Mouse (Mus musculus): ENCODE data around the gene Ptprs. TPM values are rescaled to one million over a fixed set of nuclear protein-coding genes. Genes with fewer than 3 reads are reported as not detected.

Gene Ptprs
- total RNA-seq, 2 experiments from 2014 or later, result 588 to 594 TPM

DNA sequence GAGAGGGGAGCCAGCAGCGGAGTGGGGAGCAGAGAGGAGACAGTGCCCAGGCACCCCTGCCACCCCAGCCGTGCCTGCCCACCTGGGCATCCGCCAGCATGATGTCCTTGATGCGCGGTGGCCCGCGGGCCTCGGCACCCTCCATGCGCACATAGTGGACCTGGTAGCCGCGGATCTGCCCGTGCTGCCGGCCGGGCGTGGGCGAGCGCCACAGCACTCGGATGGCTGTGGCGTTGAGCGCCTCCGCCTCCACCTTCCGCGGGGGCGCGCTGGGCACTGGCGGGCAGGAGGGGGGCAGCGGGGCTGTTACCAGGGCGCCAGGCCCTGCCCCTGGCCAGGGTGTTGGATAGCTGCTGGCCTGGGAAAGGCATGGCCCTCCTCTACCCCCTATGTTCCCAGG lies 48.4 kb downstream of the Ptprs start:
- peak; percentile 40 to 70 for DNase-seq (ENCODE audit: low spot score in 2 of 2)

- no peak for DNase-seq (ENCODE audit: low spot score in 2 of 2)
Observed at GRCm38 (mm10) chr17:56425941-56426340, 50.3 kb downstream of the Ptprs start.

DNA sequence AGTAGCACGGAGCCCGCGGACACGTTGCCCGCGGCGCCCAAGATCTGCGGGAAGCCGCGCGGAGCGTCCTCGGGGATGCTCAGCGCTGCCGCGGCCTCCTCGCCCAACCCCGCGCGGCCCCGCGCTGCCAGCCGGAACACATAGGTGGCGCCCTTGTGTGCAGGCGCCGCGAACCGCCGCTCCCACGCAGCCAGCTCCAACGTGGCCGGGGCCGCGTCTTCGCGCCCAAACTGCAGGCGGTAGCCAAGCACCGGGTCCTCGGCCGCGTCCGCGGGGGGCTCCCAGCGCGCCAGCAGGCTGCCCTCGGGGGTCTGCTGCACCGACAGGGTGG lies 50.7 kb downstream of the Ptprs start:
- peak; percentile 82 to 84 for DNase-seq (ENCODE audit: low spot score in 2 of 2)

DNA sequence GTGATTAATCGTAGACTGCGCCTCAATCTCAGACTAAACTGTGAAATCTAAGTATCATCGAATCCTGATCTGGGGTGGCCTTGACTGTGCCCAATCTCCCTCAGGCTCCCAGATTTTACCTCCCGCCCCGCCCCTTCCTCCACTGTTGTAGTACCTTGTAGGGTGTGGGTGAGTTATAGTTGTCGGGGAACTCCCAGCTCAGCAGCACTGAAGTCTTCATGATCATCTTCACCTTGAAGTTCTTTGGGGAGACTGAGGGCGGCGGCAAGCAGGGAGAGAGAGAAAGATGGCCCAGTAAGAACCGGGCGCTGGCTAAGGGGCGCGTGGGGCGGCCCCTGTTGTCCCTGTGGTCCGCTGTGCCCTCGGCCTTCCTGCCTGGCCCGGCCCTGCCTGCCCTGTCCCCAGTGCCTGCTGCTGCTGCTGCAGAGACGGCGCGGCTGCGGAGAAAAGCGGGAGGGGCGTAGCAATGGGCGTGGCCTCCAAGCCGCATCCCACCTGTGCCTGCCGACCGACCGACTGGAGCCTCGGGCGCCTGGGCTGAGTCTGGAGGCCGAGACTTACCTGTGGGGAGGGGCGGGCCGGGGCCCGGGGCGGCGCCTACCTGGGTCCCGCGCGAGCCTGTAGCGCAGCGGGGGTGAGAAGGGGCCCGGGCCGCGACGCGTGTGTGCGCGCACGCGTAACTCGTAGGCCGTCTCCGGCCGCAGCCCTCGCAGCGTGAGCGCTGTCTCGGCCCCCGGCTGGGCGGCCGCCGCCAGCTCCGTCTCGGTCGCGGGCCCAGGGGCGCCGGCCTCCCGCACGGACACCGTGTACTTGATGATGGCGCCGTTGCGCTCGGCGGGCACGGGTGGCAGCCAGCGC lies 51.3 kb downstream of the Ptprs start:
- DNase-seq (ENCODE audit: low spot score in 2 of 2), result no peak

GRCm38 (mm10) chr17:56420022-56420421 lies 56.3 kb downstream of the Ptprs start:
- DNase-seq (ENCODE audit: low spot score in 2 of 2), result no peak

DNA sequence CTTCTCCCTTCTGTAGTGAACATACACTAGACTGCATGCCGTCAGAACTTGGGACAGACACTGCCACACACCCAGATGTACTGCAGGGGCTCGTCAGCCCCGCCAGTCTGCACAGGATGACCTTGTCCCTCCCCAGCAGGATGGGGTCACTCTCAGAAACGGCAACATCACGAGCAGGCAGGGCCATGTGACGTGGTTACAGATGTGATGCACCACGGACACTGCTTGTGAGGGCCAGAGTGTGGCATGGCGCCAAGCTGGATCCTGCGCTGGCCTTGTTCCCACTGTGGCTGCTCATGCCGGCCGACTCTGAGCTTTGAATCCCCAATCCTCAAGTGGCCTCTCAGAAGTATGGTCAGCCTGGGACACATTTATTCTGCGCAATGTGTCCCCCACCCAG lies 58.0 kb downstream of the Ptprs start:
- DNase-seq (ENCODE audit: low spot score in 2 of 2), result no peak

DNA sequence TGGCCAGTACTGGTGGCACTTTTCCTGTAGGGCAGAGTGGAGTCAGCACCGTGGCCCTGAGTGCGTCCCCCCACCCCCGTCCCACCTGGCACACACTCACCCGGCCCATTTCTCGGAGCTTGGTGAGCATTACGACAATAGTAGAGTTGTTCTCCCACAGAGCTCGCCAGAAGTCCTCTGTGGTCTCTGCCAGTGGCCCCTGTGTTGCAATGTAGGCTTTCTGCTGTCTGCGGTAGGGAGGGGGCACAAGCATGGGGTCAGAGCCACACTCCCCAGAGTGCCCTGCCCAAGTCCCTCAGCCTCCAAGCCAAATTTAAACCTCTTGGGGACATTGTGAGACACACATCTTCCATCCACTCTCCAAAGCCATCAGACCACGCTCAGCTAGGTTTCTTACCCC lies 61.5 kb downstream of the Ptprs start:
- DNase-seq (ENCODE audit: low spot score in 2 of 2), result no peak

GRCm38 (mm10) chr17:56413113-56413512 lies 63.2 kb downstream of the Ptprs start:
- no peak for DNase-seq (ENCODE audit: low spot score in 2 of 2)

DNA sequence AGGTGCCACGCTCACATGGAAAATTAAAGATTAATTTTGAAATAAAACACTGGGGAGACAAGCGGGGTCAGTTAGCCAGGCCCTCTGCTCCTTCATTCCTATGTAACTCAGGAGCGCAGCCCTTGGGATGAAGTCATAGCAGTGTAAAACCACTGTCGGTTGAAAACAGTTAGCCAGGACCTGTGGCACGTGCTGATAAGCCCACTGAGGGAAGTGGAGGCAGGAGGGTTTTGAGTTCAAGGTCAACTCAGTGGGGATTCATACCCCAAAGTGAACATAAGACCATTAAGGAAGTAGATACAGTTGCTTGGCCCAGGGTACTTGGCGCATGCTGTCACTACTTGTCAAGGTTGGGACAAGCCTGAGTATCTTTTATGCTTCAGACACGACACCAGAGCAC lies 64.8 kb downstream of the Ptprs start:
- DNase-seq (ENCODE audit: low spot score in 2 of 2), result no peak

DNA sequence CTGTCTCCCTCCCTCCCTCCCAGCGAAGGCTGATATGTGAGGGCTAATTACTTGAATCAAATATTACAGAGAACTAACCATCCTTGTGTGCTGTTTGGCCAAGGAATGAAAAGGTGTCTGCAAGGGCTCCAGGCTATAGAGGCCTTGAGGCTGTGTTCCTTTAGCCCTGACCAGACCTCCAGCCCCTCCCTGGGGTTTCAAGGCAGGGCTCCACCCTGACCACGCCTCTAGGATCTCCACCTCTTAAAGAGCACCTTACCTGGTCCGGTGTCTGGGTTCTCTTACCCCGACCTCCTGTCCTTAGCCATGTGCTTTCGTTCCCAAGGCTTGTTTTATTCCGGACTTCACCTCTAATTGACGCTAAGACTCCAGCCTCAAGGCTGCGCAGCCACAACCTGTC lies 66.5 kb downstream of the Ptprs start:
- no peak for DNase-seq (ENCODE audit: low spot score in 2 of 2)

- no peak for DNase-seq (ENCODE audit: low spot score in 2 of 2)
Observed at GRCm38 (mm10) chr17:56408965-56409625, 67.2 kb downstream of the Ptprs start.

GRCm38 (mm10) chr17:56407379-56407778 lies 68.9 kb downstream of the Ptprs start:
- no peak for DNase-seq (ENCODE audit: low spot score in 2 of 2)

- no peak for DNase-seq (ENCODE audit: low spot score in 2 of 2)
Observed at GRCm38 (mm10) chr17:56406878-56407277, 69.4 kb downstream of the Ptprs start.

DNA sequence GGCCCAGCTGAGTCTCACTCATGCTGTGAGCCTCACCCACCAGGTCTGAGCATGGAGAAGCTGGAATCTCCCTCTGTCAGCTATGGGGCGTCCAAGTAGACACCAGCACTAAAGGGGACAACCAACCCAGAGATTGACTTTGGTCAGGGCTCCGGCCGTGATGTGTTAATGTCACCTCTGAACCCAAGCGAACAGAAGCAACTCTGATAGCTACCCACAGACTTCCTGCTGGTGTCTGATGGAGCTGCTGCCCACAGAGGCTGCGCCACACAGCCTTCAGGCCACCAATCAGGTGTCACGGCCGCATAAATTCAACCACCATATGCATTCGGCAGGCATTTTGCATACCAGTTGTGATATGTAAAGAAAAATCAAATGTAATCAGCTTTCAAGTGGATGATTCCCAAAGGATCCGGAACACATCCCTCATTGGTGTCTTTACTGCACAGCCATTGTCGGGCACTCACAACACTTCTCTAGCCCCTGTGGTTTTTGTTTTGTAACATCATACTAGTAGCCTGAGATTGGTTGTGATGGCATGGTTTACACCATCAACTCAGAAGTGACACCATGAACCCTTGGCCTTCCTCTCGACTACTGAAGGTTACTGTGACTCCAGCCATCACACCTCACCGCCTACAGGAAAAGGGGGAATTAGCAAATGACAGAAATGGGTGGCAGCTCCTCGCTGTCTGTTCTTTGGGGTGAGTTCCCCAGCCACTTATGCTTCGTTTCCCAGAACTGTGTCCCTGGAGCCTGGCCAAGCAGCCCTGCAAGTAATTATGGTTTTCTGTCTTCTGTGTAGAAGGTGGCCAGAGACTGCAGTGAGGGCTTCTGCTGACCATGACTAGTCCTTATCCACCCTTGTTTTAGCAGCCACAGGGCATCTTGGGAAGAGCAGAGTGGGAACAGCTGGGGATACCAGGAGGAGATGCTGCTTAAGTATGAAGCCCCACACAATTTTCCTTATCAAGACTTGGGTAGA lies 70.1 kb downstream of the Ptprs start:
- peak in 1 of 2 experiments; percentile 58 for DNase-seq (ENCODE audit: low spot score in 2 of 2)

DNA sequence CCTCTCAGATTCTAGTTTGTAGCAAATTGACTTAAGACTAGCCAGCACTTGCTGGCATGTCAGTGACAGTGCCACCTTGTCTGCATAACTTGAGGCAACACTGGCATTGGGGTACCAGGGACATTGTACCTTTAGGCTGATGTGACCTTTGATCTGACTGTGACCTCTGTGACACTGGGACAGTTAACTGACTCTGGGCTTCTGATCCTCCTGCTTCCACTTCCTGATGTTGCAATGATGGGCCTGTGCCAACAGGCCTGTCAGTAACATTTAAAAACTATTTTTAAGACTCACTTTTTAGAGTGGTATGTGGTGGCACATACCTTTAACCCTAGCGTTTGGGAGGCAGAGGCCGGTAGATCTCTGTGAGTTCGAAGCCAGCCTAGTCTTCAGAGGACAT lies 70.9 kb downstream of the Ptprs start:
- DNase-seq (ENCODE audit: low spot score in 2 of 2), result no peak

GRCm38 (mm10) chr17:56401051-56401521 lies 75.2 kb downstream of the Ptprs start:
- DNase-seq (ENCODE audit: low spot score in 2 of 2), result no peak

- DNase-seq (ENCODE audit: low spot score in 2 of 2), result no peak
Observed at GRCm38 (mm10) chr17:56400221-56400620, 76.1 kb downstream of the Ptprs start.

GRCm38 (mm10) chr17:56396051-56396450 lies 80.2 kb downstream of the Ptprs start:
- DNase-seq (ENCODE audit: low spot score in 2 of 2), result no peak

DNA sequence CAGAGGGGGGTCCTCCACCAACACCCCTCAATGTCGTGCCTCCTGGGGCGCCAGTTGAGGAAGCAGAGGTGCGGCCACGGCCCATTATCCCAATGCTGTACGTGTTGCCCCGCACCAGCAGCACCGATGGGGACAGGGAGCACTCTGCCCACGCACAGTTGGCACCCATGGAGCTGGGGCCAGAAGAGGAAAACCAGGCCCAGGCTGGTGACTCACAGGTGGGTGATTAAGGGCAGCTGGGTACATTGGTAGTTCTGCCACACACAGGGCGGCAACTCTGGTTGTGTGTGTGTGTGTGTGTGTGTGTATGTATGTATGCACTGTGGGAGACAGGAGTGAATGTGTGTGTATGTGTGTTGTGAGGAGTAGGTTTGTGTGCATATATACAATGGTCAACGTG lies 82.4 kb downstream of the Ptprs start:
- no peak for DNase-seq (ENCODE audit: low spot score in 2 of 2)

DNA sequence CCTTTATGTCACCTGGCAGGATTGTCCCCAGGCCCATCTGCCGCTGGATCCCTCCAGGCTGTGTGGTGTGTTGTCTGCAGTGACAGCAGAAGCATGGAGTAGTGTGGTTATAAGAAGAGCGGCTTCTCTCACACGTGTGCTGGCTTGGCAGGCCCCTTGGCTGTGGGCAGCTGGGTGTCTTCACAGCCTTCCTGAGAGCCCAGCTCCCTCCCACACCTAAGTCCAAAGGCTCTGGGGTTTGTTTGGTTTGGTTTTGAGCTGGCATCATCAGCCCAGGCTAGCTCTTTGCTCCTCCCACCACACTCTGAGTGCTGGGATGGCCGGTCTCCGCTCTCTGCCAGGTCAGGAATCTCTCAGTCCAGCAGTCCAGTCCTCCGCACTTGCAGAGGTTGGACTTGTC lies 83.0 kb downstream of the Ptprs start:
- peak in 1 of 2 experiments; percentile 68 for DNase-seq (ENCODE audit: low spot score in 2 of 2)

- no peak for DNase-seq (ENCODE audit: low spot score in 2 of 2)
Observed at GRCm38 (mm10) chr17:56387612-56388011, 88.7 kb downstream of the Ptprs start.
